Mouse (Mus musculus): ENCODE data around the gene Ttc39b. TPM values are rescaled to one million over a fixed set of nuclear protein-coding genes. Genes with fewer than 3 reads are reported as not detected.

Ttc39b gene
- polyA plus RNA-seq, 1 experiment from 2014 or later = 13.7 TPM

GRCm38 (mm10) chr4:83217128-83217527 lies 106.9 kb downstream of the Ttc39b start:
- Histone ChIP-seq H3K9me3 (no peaks in the 10 kb centered on the region), H3K4me1 (peaks cover 15% of the 10 kb centered on the region), H3K27ac (replicated peaks) (no peak overlapping the region), H3K4me2 (replicated peaks) (no peak overlapping the region), H3K27me3 (no peaks in the 10 kb centered on the region), H3K36me3 (no peaks in the 10 kb centered on the region), H3K9ac (replicated peaks) (no peak overlapping the region), H3K4me3 (no peak overlapping the region)
- 89% methylated on average over 5 of the region's 5 CpGs for WGBS
- no peak for ATAC-seq (replicated peaks)

DNA sequence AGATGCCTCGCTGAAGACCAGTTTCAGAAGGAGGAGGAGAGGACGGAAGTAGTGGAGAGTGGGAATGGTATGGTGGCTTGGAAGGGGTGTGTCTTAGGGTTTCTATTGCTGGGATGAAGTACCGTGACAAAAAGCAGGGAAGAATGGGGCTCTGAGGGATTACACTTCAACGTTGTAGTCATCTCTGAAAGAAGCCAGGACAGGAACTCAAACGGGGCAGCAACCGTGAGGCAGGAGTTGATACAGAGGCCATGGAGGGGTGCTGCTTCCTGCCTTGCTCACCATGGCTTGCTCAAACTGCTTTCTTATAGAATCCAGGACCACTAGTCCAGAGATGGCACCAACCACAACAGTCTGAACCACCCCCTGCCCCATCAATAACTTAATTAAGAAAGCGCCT lies 107.7 kb downstream of the Ttc39b start:
- no peaks in the 10 kb centered on the region for H3K9me3 ChIP-seq
- H3K9ac ChIP-seq (replicated peaks) = no peak overlapping the region
- 77% methylated on average over 7 of the region's 7 CpGs for whole genome bisulfite sequencing
- no peaks in the 10 kb centered on the region for H3K27me3 ChIP-seq
- no peaks in the 10 kb centered on the region for H3K36me3 ChIP-seq
- H3K4me2 ChIP-seq (replicated peaks) = no peak overlapping the region
- H3K27ac ChIP-seq (replicated peaks) = no peak overlapping the region
- H3K4me3 ChIP-seq = no peak overlapping the region
- ATAC-seq (replicated peaks) = no peak
- peaks cover 19% of the 10 kb centered on the region for H3K4me1 ChIP-seq

DNA sequence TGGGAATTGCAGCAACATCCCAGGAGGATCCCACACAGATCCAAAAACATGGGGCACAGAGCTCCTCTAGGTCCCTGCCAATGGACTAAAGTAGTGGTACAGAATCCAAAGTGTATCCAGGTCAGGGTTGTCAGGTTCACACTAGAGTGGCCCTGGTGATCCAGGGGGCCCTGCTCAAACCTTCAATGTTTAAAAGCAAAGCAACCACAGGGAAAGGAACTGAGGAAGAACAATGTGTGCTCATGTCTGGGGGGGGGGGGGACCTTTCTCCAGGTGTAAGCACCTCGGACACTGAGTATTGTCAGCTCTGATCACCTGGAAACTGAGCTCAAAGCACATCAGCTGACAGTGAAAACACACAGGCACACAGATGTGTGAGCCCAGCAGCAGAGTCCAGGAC lies 108.3 kb downstream of the Ttc39b start:
- peaks cover 19% of the 10 kb centered on the region for H3K4me1 ChIP-seq
- no peaks in the 10 kb centered on the region for H3K36me3 ChIP-seq
- no peak overlapping the region for H3K4me2 ChIP-seq (replicated peaks)
- no peak overlapping the region for H3K4me3 ChIP-seq
- H3K9ac ChIP-seq (replicated peaks) = no peak overlapping the region
- H3K27me3 ChIP-seq = no peaks in the 10 kb centered on the region
- H3K27ac ChIP-seq (replicated peaks) = peak overlapping the region; percentile 83
- no peak for ATAC-seq (replicated peaks)
- WGBS = 67% methylated on average over 1 of the region's 1 CpGs
- no peaks in the 10 kb centered on the region for H3K9me3 ChIP-seq

DNA sequence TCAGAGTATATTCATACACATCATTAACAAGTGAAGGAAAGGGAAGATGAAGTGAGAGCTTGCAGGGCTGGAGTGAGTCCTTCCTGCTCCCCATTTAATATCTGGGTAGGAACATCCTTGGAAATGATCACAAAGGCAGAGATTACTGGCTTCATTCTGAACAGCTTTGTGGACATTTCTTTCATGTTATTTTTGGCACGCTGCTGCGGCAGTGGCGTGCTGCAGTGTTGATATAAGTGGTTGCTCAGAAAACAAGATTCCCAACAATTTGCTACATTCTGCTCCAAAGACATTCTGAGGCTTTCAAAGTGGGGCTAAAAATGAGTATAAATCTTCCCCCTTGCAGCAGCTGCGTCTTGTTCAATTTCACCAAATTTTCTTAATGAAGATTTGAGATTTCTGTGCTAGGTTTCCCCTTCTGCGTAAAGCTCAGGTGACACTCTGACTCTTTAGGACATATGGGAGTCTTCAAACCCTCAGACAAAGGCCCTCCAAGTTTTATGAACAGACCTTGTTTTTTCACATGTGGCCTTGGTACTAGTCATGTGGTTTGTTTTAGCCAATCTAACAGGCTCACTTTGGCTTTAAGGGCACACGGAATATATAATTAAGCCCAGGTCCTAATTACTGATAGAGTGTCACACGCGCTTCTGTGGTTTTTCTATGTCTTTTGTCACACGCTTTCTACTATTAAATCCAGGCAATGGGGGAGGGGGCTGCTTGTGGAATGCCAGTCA lies 109.1 kb downstream of the Ttc39b start:
- Histone ChIP-seq H3K4me2 (replicated peaks) (no peak overlapping the region), H3K27me3 (no peaks in the 10 kb centered on the region), H3K27ac (replicated peaks) (peak overlapping the region; percentile 83), H3K9me3 (no peaks in the 10 kb centered on the region), H3K4me1 (peaks cover 19% of the 10 kb centered on the region), H3K4me3 (no peak overlapping the region), H3K9ac (replicated peaks) (no peak overlapping the region), H3K36me3 (no peaks in the 10 kb centered on the region)
- peak; percentile 41; the same call in 1 of the 2 replicates for ATAC-seq (replicated peaks)
- 26% methylated on average over 9 of the region's 9 CpGs for WGBS

DNA sequence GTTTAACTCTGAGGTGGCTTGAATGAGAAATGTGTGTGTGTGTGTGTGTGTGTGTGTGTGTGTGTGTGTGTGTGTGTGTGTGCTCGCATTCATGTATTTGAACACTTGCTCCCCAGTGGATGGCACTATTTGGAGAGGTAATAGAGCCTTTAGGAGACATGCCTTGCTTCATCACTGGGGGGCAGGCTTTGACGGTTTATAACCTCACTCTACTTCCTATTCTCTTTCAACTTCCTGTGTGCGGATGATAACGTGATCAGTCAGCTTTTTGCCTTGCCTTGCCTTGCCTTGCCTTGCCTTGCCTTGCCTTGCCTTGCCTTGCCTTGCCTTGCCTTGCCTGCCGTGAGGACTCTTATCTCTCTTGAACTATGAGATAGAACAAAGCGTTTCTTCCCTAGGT lies 110.3 kb downstream of the Ttc39b start:
- Histone ChIP-seq H3K4me1 (peaks cover 21% of the 10 kb centered on the region), H3K4me3 (no peak overlapping the region), H3K27ac (replicated peaks) (no peak overlapping the region), H3K36me3 (no peaks in the 10 kb centered on the region), H3K4me2 (replicated peaks) (no peak overlapping the region), H3K9ac (replicated peaks) (no peak overlapping the region), H3K27me3 (no peaks in the 10 kb centered on the region), H3K9me3 (no peaks in the 10 kb centered on the region)
- WGBS = 86% methylated on average over 6 of the region's 6 CpGs
- ATAC-seq (replicated peaks) = no peak

DNA sequence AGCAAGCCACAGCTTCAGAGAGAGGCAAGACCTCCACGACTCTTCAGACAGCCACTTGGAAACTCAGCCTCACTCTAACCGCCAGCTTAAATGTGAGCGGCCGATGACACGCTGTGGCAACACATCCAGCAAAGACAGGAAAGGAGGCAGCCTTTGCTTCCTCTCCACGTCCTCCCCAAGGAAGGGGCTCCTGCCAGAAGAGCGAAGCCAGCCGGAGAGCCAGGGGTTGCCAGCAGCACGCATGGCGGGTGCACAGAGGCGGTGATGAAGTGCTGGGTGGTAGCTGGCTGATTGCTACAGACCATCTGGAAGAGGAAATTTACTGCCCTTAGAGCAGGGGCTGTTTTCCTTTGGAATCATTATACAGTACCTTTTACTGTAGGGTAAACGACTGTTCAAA lies 112.3 kb downstream of the Ttc39b start:
- Histone ChIP-seq H3K27ac (replicated peaks) (peak overlapping the region; percentile 58; the same call in 1 of the 2 replicates), H3K36me3 (no peaks in the 10 kb centered on the region), H3K4me2 (replicated peaks) (no peak overlapping the region), H3K9me3 (no peaks in the 10 kb centered on the region), H3K4me1 (peaks cover 37% of the 10 kb centered on the region), H3K9ac (replicated peaks) (no peak overlapping the region), H3K27me3 (no peaks in the 10 kb centered on the region), H3K4me3 (no peak overlapping the region)
- WGBS = 65% methylated on average over 12 of the region's 12 CpGs
- no peak for ATAC-seq (replicated peaks)

- Histone ChIP-seq H3K9ac (replicated peaks) (no peak overlapping the region), H3K9me3 (no peaks in the 10 kb centered on the region), H3K27ac (replicated peaks) (no peak overlapping the region), H3K4me1 (peaks cover 39% of the 10 kb centered on the region), H3K27me3 (no peaks in the 10 kb centered on the region), H3K4me3 (no peak overlapping the region), H3K36me3 (no peaks in the 10 kb centered on the region), H3K4me2 (replicated peaks) (no peak overlapping the region)
- no peak for ATAC-seq (replicated peaks)
- WGBS = 78% methylated on average over 6 of the region's 6 CpGs
Measured at GRCm38 (mm10) chr4:83210437-83210836, 113.6 kb downstream of the Ttc39b start.

DNA sequence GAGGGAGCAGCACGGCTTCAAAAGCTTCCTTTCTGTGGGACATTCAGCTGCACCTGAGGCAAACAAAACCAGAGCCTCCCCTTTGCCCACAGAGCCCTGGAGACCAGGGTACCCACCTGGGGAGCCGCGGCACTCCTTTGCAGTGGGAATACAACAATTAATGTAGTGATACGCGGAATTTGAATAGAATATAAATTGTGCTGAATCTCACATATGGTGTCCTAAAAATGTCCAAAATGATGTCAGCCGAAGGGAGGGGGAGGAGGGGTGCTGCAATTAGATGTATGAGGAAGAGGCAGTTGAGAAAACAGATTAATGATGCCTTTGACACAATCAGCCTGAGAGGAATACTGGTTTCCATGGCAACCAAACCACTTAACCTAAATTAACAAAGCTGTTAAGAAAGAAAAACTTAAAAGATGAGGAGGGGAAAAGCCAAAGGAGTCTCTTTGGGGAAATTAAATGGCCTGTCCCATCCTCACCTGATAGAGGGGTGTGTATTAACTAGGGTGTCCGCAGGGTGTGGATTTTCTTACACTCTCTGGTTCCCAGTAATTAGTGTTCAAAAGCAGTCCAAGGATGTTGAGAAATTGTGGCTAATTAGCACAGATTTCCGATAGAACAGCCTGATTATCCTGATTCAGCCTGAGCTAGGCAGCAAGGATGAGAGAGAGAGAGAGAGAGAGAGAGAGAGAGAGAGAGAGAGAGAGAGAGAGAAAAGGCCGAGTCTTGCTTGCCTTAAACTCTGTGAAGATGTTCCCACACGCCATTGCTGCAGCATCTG lies 117.1 kb downstream of the Ttc39b start:
- no peak overlapping the region for H3K4me3 ChIP-seq

GRCm38 (mm10) chr4:83206416-83206802 lies 117.6 kb downstream of the Ttc39b start:
- Histone ChIP-seq H3K36me3 (no peaks in the 10 kb centered on the region), H3K27ac (replicated peaks) (peak overlapping the region; percentile 93), H3K4me3 (no peak overlapping the region), H3K27me3 (no peaks in the 10 kb centered on the region), H3K4me1 (peaks cover 27% of the 10 kb centered on the region), H3K9ac (replicated peaks) (no peak overlapping the region), H3K4me2 (replicated peaks) (peak overlapping the region; percentile 33), H3K9me3 (no peaks in the 10 kb centered on the region)
- ATAC-seq (replicated peaks) = peak; percentile 24
- 41% methylated on average over 2 of the region's 2 CpGs for WGBS

More for the DNA sequence above, 117.1 kb downstream of the Ttc39b start:
- no peaks in the 10 kb centered on the region for H3K27me3 ChIP-seq
- H3K27ac ChIP-seq (replicated peaks) = peak overlapping the region; percentile 93
- peak overlapping the region; percentile 33 for H3K4me2 ChIP-seq (replicated peaks)
- no peaks in the 10 kb centered on the region for H3K36me3 ChIP-seq
- no peaks in the 10 kb centered on the region for H3K9me3 ChIP-seq
- WGBS = 8% methylated on average over 10 of the region's 10 CpGs
- no peak overlapping the region for H3K9ac ChIP-seq (replicated peaks)
- peaks cover 30% of the 10 kb centered on the region for H3K4me1 ChIP-seq
- peak; percentile 82 for ATAC-seq (replicated peaks)

DNA sequence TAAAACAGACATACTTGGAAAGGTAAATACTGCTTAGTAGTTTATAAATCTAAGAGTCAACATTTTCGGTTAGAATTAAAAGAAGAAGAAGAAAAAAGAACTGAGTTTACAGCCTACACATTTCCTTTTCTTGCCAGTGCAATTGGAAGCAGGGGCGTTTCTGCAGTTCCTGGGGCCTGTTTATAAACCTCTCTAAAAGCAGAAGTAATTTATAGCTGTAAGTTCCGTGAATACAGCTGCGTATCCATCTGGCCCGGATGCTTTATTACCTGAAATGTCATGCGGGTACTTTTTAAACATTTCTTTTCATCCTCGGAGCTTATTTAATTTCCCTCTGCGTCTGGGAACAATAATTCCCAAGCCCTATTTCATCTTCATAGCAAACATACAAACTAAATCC lies 124.7 kb downstream of the Ttc39b start:
- H3K4me3 ChIP-seq = no peak overlapping the region
- ATAC-seq (replicated peaks) = no peak
- no peaks in the 10 kb centered on the region for H3K9me3 ChIP-seq
- no peak overlapping the region for H3K9ac ChIP-seq (replicated peaks)
- H3K4me2 ChIP-seq (replicated peaks) = no peak overlapping the region
- no peak overlapping the region for H3K27ac ChIP-seq (replicated peaks)
- no peaks in the 10 kb centered on the region for H3K27me3 ChIP-seq
- WGBS = 74% methylated on average over 8 of the region's 8 CpGs
- no peaks in the 10 kb centered on the region for H3K4me1 ChIP-seq
- no peaks in the 10 kb centered on the region for H3K36me3 ChIP-seq

DNA sequence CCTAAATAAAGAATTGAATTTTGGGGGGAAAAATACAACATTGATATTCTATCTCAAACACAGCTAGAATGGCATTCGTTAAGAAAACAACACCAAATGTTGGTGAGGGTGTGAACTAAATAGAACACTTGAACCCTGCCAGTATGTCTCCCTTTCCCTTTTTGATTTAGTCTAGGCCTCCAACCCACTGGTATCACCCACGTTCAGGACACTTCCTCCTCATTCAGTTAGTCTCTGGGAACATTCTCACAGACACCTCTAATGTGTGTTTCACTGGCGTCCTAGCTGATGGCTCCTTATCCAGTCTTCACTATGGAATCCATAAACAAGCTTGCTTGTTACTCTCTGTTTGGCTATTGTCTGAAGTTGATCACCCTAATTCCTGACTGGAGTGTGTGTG lies 125.9 kb downstream of the Ttc39b start:
- Histone ChIP-seq H3K9ac (replicated peaks) (no peak overlapping the region), H3K9me3 (no peaks in the 10 kb centered on the region), H3K4me1 (no peaks in the 10 kb centered on the region), H3K4me3 (no peak overlapping the region), H3K36me3 (no peaks in the 10 kb centered on the region), H3K4me2 (replicated peaks) (no peak overlapping the region), H3K27ac (replicated peaks) (no peak overlapping the region), H3K27me3 (no peaks in the 10 kb centered on the region)
- ATAC-seq (replicated peaks) = no peak
- WGBS = 80% methylated on average over 3 of the region's 3 CpGs

- Histone ChIP-seq H3K9me3 (no peaks in the 10 kb centered on the region), H3K27me3 (no peaks in the 10 kb centered on the region), H3K9ac (replicated peaks) (no peak overlapping the region), H3K4me2 (replicated peaks) (no peak overlapping the region), H3K36me3 (no peaks in the 10 kb centered on the region), H3K27ac (replicated peaks) (no peak overlapping the region), H3K4me3 (no peak overlapping the region), H3K4me1 (0 out of 2 replicates have a peak, but pooled peaks cover 3% of the 10 kb centered on the region)
- WGBS = 91% methylated on average over 2 of the region's 2 CpGs
- no peak for ATAC-seq (replicated peaks)
Measured at GRCm38 (mm10) chr4:83189736-83190135, 134.3 kb downstream of the Ttc39b start.
